Mouse (Mus musculus): Measurements from ENCODE around the gene Morn1.

The Morn1 gene

DNA sequence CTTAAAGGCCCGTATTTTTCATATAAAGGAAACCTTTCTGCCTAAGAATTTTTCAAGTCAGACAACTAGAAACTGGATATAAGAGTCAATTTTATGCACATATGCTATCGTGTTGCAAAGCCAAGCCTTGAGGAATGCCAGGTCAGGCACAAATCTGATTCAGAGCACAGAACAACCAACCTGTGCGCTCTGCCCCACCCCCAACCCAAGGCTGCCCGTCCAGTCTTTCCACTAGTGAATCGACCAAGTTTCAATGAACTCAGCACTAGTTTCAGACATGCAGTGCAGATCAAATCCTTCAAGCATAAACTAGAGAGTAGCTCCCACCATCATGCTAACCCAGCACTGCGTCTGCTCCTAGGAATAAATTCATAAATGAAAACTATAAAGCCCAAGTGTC lies 6.7 kb upstream of the Morn1 start:
- peak; percentile 55 for DNase-seq

GRCm38 (mm10) chr4:155083553-155083952 lies 2.8 kb upstream of the Morn1 start:
- DNase-seq: no peak

DNA sequence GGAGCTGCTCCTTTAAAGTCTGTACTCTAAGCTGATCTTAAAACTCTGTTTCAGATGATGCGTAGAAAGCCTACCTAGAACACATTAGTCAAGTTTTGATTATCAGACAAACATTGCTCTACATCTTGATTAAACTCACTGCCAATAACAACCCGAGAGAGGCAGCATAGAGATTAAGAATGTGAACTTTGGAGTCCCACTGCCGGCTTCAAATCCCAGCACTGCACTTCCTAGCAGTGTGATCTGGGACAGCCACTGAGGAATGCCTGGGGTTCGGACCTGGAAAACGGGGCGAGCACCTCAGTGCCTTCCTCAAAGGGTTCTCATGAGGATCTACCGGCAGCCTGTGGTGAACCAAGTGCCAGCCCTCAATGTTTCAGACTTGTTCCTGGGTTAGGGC lies 2.0 kb upstream of the Morn1 start:
- no peak for DNase-seq

DNA sequence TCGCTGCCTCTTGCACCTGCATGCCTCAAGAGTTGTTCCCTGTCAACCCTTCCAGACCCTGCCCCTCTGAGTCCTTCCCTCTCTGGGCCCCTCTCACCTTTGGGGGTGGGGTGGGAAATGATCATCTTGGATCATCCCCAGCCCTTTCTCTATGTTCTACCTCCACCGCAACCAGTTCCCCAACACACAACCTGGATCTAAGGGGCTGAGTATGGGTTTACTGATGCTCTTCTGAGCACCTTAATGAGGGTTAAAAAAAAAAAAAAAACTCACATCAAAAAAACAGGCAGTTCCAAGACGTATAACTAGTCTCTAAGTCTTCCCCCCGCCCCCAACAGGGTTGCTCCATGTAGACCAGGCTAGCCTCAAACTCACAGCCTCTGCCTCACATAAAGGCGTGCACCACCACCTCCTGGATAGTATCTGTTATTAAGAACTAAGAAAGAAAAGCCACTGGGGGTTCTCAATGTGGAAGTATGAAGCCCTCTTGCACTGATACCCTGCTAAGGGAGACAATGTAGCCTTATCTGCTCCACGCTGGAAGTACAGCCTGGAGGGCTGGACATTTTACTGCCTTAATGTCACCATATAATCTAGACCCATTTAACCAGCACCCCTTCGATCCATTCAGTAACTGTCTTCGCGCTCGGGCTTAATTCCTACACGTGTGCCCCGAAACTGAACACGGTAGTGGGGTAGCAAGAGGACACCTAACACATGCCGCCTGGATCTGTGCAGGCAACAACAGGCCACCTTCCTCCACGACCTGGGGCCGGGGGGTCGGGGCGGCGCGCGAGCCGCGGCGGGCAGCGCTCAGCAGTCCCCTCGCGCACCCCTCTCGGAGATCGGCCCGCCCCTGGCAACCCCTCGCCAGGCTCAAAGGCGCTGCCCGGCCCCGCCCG lies 920 bp upstream of the Morn1 start:
- no peak for DNase-seq

DNA sequence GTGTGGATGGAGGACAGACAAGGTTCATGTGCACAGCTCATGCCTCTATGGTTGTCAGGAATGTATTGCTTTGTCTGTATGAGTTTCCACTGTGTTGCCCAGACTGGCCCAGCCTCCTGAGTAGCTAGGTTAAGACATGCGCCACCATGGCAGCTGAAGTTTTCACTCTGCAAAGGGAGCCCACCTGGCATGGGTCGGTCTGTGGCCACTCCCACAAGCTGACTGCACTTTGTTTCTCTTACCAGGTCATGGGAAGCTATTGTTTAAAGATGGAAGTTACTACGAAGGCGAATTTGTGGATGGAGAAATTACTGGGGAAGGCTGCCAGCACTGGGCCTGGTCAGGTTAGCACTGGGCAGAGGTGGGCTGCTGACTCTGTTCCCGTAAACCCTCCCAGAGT lies 2.9 kb downstream of the Morn1 start:
- no peak for DNase-seq

DNA sequence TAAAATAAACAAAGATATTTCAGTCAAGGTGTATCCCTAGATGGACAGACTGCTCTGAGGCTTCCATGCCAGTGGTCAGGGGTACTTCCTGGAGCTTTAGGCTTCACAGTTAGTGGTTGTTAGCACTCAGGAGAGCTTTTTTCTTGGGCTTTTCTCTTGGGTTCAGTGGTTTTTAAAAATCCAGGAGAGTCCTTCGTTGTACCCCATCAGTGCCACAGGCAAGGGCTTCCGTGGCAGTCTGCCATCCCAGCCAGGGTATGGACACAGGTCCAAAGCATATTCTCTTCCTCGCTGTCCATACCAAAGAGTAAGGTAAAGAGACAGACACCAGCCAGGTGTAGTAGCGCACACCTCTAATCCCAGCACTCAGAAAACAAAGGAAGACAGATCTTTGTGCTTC lies 3.8 kb downstream of the Morn1 start:
- DNase-seq: no peak

GRCm38 (mm10) chr4:155090688-155091449 lies 4.5 kb downstream of the Morn1 start:
- no peak for DNase-seq

- DNase-seq: no peak
Measured at GRCm38 (mm10) chr4:155092718-155093430, 6.5 kb downstream of the Morn1 start.

DNA sequence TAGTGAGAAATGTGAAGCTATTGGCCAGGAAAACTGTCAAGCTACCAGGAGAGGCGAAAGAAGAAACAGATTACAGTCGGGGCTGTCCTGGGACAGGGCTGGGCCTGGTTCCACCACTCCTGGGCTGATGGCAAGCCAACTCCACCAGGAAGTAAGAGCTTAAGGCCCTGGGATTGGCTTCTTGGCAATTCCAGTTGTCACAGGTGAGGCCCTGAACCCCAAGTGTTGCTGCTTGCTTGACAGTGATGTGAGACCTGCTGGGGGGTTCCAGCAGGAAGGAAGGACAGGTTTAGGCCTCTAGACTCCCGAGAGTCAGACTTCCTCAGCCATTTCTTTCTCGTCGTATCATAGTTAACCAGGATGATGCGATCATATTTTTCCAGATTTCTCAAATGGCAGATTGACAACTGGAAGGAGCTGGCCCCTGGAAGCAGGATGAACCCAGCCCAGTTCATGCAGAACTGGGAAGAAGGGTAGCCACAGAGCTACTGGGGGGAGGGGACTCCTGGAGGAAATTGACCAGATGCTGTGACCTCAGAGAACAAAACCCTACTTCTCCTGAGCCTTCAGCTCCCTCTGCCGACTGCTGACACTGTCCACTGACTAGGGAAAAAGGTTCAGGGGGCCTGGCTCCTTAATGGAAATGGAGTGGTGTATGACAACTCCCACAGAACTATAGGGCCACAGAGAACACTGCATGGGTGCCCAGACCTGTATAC lies 7.2 kb downstream of the Morn1 start:
- DNase-seq: no peak

DNA sequence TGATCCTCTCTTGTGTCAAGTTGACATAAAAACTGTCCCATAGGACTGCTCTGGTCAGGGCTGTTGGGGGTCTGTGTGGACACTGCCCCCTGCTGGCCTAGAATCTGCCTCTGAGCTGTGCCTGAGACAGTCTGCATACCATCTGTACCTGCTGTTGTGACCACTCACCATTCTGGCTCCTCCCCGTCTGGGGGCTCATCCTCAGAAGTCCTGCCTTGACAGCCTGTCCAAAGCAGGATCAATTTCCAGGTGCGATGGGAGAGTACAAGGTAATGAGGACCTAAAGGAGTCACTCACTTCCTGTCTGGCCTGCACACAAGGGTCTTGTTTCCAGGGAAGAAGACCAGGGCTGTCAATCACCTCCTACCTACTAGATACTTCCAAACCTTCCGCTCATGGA lies 8.2 kb downstream of the Morn1 start:
- peak; percentile 75 for DNase-seq

DNA sequence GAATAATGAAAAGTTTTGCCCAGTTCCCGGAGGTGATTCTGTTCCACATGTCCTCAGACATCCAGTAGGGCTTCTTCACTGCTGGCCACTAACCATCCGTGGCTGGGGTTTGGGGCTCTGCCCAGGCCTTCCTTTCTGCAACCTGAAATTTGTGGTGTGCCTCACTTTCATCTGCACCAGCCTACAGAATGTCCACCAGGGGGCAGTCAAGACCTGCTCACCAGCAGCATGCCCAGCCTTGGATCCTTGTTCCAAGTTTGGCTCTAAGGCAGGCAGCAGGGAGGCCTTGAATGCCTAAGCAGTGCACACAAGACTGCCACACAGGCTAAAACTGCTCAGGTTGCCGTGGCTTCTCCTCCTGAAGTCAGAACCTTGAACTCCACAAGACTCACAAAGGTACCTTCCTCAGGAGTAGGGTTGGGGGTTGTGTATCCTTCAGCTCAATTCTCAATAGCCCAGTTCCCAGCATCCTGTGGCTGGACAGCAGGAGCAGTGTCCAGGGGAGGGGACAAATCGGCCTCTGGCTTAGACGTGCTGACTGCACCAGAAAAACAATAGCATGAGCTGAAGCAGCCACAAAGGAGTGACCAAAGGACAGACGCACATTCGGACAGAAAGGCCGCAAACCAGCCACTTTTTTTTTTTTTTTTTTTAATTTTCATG lies 9.0 kb downstream of the Morn1 start:
- DNase-seq: peak; percentile 93

- no peak for DNase-seq
Measured at GRCm38 (mm10) chr4:155095967-155096366, 9.6 kb downstream of the Morn1 start.

DNA sequence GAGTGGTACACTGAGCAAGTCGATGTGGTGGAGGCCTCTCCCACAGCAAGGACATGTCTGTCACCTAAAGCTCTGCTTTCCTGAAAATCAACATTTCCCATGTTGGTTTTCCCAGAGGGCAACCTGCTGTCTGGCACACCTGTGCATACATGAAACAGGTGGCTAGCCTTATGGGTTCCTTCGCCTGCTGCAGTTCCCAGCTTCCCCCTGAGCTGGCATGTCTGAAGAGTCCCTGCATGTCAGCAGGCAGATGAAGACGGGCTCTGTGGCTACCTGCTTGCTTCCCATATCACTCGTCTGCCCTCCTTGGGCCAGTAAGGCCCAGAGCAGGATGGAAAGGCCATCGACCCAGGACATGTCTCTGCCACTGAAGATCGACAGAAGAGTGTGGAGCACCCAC lies 11.1 kb downstream of the Morn1 start:
- no peak for DNase-seq

DNA sequence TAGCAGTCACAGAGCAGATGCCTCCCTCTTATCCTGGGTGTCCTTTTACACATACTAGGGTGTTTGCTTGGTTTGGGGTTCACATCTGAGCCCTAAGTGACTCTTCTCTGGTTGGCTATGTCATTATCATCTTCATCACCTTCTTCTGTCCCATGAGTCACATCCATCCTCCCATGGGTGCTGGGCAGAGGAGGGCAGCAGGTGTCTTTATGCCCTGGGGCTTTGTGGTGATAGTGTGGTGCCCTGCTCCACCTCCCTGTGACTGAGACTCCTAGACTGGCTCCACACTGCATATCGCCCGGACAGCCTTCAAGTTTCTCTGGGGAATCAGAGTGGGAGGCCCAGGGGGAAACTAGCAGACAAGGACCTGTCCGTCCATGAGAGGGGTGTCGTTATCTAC lies 12.2 kb downstream of the Morn1 start:
- DNase-seq: no peak

- DNase-seq: no peak
Measured at GRCm38 (mm10) chr4:155107886-155108285, 21.5 kb downstream of the Morn1 start.

DNA sequence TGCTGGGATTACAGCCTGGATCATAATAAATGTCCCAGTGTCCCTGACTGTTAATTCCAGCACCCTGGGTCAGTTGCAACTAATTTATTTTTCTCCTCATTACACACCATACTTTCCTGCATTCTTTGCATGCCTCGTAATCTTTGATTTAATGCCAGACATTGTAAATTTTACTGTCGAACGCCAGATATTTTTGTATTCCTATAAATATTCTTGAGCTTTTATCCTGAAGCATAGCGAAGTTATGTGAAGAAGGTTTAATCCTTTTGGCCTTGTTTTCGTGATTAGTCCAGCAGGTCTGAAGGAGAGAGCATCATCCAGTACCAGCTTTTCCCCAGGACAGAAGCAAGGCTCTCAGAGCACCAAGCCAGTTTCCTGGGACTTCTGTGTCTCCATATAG lies 23.1 kb downstream of the Morn1 start:
- DNase-seq: no peak

- DNase-seq: no peak
Measured at GRCm38 (mm10) chr4:155113766-155114410, 27.5 kb downstream of the Morn1 start.

DNA sequence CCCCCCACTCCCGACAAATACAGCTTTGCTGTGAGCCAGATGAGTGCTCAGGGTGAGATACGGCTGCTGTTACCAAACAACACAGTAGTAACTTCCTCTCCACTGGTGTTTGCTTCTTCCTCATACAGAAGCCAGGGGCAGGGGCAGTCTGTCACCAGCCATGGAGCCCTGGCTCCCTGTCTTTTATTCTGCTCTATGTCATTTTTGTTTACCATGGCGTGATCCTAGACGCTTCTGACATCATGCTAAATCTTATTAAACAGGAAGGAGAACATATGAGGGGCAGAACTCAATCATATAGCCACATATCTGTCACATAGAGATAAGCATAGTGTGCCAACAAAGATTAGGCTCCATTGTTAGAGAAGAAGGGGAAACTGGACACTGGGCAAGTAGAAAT lies 30.2 kb downstream of the Morn1 start:
- no peak for DNase-seq

DNA sequence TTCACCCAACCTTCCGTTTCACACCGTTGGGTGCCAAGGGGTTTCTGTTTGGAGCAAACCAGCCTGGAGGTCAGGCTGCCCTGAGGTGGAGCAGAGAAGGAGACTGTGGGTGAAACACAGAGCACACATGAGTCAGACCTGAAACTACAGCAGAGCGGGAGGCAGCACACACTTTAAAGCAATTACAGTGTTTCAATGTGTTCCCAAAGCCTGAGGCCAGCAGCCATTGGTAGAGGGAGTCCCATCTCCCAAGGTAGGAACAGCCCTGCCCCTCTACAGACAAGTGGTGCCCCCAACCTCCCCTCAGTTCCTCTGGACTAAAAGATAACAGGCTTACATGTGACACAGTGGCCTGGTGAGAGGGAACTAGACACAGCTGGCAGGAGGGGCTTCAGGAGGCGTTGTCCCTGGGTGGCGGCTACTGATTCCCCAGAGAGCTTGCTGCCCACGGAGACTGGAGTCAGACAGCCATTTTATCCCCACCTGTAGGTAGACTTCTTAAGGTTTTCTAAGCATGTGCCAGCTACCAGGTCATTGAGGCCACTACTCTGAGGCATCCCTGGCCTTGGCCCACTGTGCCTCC lies 31.1 kb downstream of the Morn1 start:
- DNase-seq: no peak

- no peak for DNase-seq
Measured at GRCm38 (mm10) chr4:155118278-155118677, 31.9 kb downstream of the Morn1 start.

DNA sequence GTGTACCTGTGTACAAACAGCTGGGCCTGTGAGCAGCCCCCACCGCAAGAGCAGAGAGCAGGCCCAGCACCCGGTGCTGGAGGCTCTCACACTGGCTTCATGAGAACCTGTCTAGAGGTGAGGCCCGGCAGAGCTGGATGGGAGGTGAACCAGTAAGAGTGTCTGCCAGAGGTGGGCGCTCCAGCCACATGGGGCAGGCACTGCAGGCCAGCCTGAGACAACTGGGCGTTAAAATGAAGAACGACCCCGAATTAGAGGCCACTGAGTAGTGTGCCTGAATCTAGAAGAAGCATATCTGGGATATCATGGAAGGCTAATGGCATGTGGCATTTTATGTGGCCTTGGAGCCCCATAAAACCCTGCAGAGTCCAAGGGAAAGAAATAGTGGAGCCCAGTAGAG lies 33.7 kb downstream of the Morn1 start:
- DNase-seq: no peak

All from kidney, postnatal 10 days (tissue).